Mouse (Mus musculus) embryonic fibroblast, embryonic 13.5 days (primary cell): Measurements from ENCODE around the gene Eif2b3.

Source experiments
- CTCF ChIP-seq: IDR thresholded peaks from 2 replicates; pipeline ENCODE4 v1.5.1; 2011; ENCODE audit warnings: mild to moderate bottlenecking, control low read depth, low read length, moderate library complexity, borderline replicate concordance; ENCODE audit not compliant: insufficient read depth
- POLR2A ChIP-seq: IDR thresholded peaks from 2 replicates; pipeline ENCODE4 v1.6.1; 2011; ENCODE audit warnings: low read depth, mild to moderate bottlenecking, control low read depth, low read length, moderate library complexity

GRCm38 (mm10) chr4:117090586-117090985, 71.4 kb downstream of the Eif2b3 start:
- no peak for TF ChIP-seq CTCF
- no peak for TF ChIP-seq POLR2A
